Mouse (Mus musculus) embryonic fibroblast, embryonic 13.5 days (primary cell): ENCODE data around the gene Tas2r143.

Experiments
- CTCF ChIP-seq: IDR thresholded peaks from 2 replicates; pipeline ENCODE4 v1.5.1; 2011; ENCODE audit warnings: mild to moderate bottlenecking, control low read depth, low read length, moderate library complexity, borderline replicate concordance; ENCODE audit not compliant: insufficient read depth
- POLR2A ChIP-seq: IDR thresholded peaks from 2 replicates; pipeline ENCODE4 v1.6.1; 2011; ENCODE audit warnings: low read depth, mild to moderate bottlenecking, control low read depth, low read length, moderate library complexity

DNA sequence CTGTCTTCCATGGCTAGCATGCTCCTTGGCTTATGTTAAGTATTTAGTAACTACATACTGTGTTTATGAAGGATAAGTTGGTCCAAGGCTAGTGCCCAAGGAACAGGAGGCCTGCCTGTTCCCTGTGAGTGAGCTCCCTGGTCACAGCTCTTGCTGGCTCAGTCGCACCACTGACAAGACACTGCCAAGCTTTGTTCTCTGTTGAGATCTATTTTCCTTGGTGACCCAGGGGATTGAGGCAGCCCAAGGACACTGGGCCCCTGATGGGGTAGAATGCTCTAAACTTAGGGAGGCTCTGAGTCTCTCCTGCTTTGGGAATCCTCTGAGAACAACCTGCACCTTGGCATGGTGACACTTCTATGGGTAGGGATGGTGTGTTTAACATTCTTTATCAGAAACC is 38.0 kb upstream of the Tas2r143 start:
- TF ChIP-seq CTCF (no peak), POLR2A (peak; percentile 44)
